Mouse (Mus musculus): Measurements from ENCODE around the gene Blvra.
A peak's percentile ranks its signal among the peaks of the same experiment; 100 is the strongest.
"Not testable (repeated sequence)": the region's sequence is repeated elsewhere in the genome, so short reads cannot be mapped to it uniquely, and the experiment has no call there.

Gene Blvra

GRCm38 (mm10) chr2:127070435-127070841 lies at the start of gene Blvra:
Gene Blvra, plus strand, starts transcription at chr2:127070665.
- DNase-seq (ENCODE audit: low spot score), result peak; percentile 90

DNA sequence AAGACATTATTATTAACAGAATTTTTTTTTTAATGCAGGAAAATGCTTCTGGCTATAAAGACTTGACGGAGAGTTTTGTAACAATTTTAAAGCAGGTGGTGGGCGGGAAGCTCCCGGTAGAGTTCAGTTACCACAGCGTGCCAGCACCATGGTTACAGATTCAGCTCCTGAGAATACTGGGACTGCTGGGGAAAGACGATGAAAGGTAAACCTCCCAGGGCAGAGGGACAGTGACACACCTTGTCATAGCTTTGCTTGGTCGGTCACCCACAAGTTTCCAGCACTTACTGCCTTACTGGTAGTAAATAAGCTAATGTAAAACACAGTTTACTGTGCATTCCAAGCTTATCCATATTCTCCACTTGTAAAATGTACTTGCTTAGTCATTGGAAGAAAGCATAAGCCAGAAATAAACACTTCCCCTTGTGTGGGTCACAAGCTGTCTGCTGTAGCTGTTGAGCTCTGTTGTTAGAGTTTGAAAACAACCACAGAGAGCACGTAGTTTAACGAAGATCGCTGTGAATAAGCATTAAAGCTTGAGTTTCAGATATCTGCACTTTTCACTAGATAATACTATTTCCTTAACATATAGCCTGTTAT lies 35.4 kb upstream of the Blvra start:
- no peak for DNase-seq (ENCODE audit: low spot score)

DNA sequence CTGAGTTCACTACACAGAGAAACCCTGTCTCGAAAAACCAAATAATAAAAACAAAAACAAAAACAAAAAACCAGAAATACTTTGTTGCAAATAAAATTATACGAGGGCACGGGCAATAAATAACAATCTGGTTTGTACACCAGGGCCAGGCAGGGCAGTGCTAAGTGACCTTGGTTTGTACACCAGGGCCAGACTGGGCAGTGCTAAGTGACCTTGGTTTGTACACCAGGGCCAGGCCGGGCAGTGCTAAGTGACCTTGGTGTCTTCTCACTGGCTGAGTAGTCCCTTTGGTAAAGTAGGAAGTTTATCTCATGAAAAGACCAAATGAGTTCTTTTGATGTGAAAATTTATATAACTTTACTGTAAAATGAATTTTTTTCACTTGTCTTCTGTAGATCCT lies 33.2 kb upstream of the Blvra start:
- DNase-seq (ENCODE audit: low spot score), result no peak

GRCm38 (mm10) chr2:127061471-127061870 lies 9.0 kb upstream of the Blvra start:
- DNase-seq (ENCODE audit: low spot score), result no peak

GRCm38 (mm10) chr2:127068806-127069205 lies 1.7 kb upstream of the Blvra start:
- no peak for DNase-seq (ENCODE audit: low spot score)

GRCm38 (mm10) chr2:127069781-127070434 lies 557 bp upstream of the Blvra start:
- no peak for DNase-seq (ENCODE audit: low spot score)

DNA sequence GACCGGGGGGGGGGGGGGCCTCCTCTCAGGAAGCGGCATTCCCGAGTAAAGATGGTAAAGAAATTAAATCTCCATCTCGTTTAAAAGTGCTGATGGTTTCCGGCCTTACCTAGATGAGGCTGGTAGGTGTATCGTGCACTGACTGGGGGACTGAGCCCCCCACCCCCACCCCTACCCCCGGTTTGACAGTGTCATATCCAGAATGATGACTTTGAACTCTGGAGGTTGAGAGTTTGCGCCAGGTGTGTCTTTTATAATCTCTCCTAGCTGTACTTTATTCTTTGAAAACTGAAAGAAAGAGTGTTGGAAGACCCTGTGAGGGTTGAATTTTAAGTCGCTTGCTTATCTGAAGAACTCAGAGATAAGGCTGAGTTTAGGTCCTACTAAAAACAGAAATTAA lies 414 bp downstream of the Blvra start:
- DNase-seq (ENCODE audit: low spot score), result no peak

DNA sequence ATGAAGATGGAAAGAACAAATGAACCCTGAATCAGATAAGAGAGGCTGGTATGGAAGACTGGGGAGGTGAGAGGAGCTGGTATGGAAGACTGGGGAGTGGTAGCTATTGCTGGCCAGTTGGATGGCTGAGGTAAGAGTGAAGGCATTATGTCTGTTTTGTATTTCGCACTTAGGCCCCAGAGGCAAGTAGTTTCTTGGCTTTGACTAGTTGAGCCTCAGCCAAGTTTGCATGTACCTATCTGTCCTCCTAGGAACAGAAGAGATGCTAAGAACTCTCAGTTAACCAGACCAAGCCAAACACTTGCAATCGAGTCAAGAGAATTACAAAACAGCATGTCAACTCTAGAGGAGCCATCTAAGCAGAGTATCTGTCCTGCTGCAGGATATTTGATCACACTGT lies 3.7 kb downstream of the Blvra start:
- DNase-seq (ENCODE audit: low spot score), result no peak

DNA sequence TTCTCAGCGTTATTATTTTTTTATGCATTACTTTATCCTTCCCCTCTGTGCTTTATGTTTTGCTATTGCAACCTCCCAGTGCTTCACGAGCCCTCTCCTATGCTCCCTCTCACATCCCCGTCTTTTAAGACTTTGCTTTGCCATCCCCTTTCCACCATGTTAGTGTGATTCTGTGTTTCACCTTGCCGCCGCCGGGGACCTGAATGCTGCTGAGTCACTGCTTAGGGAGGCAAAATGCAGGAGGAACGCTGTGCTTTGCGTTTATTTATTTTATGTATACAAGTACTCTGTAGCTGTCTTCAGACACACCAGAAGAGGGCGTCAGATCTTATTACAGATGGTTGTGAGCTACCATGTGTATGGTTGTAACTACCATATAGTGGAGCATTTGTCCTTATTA lies 7.1 kb downstream of the Blvra start:
- no peak for DNase-seq (ENCODE audit: low spot score)

DNA sequence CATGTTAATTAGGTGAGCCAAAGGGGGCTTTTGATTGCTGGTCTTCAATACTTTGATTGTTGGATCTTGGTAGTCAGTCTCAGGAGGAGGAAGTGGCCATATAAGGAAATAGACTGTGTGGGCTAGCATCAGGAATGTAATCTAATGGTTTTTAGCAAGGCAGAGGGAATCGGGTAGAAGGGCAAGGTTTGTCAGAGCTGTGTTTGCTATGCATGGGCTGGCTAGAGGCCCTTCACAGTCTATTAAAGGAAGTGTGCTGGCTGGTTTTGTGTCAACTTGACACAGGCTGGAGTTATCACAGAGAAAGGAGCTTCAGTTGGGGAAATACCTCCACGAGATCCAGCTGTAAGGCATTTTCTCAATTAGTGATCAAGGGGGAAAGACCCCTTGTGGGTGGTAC lies 8.6 kb downstream of the Blvra start:
- DNase-seq (ENCODE audit: low spot score), result not testable (repeated sequence)

- DNase-seq (ENCODE audit: low spot score), result no peak
These were observed 9.6 kb downstream of the Blvra start for GRCm38 (mm10) chr2:127079881-127080590.

- DNase-seq (ENCODE audit: low spot score), result peak; percentile 42
These were observed 10.2 kb downstream of the Blvra start for GRCm38 (mm10) chr2:127080591-127081218.

GRCm38 (mm10) chr2:127086235-127086634 lies 15.8 kb downstream of the Blvra start:
- DNase-seq (ENCODE audit: low spot score), result no peak

- DNase-seq (ENCODE audit: low spot score), result not testable (repeated sequence)
These were observed 19.7 kb downstream of the Blvra start for GRCm38 (mm10) chr2:127090151-127090550.

DNA sequence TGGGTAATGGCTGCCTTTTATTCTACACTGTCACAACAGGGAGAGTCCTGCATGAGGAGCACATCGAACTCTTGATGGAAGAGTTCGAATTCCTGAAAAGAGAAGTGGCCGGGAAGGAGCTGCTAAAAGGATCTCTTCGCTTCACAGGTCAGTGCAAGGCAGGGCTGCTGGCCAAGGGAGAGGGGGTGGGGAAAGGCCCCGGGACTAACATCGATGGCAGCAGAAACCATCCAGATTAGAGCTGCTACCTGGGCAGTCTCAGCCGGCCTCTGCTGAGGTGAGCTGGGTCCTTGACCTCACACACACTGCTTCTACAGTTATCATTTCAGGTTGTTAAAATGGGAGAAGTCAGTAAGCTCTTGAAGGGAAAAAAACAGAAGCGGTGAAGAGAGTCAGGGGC lies 21.5 kb downstream of the Blvra start:
- DNase-seq (ENCODE audit: low spot score), result no peak

- DNase-seq (ENCODE audit: low spot score), result no peak
These were observed 38.5 kb downstream of the Blvra start for GRCm38 (mm10) chr2:127108986-127109385.

GRCm38 (mm10) chr2:127121591-127122235 lies 51.2 kb downstream of the Blvra start:
- DNase-seq (ENCODE audit: low spot score), result no peak

DNA sequence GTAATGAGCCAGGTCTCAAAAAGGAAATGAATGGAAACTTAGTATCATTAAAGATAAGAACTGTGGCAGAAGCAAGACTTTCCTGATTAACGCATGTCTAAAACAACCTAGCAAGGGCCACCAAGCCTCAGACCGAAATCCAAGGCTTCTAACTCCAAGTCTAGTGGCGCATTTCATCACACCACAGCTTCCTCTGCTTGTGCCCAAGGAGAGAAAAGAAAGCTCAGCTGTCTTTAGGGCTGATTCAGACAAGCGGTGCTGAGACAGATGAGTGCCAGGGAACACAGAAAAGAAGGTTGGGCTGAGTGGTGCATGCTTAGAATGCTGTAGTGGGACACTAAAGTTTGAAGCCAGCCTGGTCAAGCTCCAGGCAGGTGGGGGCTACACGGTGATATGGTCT lies 58.5 kb downstream of the Blvra start:
- DNase-seq (ENCODE audit: low spot score), result no peak

- DNase-seq (ENCODE audit: low spot score), result no peak
These were observed 60.9 kb downstream of the Blvra start for GRCm38 (mm10) chr2:127131353-127131752.

DNA sequence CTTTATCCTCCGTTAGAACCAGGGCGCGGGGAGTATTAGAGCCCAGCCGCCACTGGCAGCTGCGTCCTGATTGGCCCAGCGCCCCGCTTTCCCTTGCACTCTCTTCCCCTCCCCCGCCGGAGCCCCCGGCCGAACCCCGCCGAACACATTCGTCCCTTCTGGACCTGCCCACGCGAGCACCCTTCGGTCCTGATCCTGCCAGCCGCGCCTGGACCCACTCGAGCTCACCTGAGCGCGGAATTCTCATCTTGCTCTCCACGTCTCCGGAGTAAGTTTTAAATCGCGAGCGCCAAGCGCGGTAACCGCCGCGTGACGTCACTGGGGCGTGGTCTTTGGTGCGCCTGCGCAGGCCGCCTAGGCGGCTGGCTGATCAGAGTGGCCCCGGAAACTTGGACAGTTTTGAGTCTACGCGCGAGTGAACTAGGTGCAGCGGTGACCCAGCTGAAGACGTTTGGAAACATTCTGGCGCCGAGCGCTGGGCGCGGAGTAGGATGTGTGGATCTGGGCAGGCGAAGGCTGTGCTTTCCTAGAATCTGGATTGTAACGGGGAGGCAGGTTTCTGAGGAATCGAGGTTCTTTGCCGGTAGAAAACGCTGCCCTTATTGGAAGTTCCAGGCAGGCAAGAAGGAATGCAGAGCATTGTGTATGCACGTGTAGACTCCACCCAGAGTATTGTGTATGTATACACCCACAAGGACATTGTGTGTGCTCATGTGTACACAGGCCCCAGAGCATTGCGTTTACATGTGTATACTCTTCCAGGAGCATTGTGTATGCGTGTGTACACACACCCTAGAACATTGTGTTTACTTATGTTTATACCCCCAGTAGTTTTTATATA lies 63.4 kb downstream of the Blvra start, which contains the start of gene Ncaph:
Gene Ncaph (minus strand): TSS at position 334 of the 841 bp plus-strand sequence.
- peak; percentile 90 for DNase-seq (ENCODE audit: low spot score)

DNA sequence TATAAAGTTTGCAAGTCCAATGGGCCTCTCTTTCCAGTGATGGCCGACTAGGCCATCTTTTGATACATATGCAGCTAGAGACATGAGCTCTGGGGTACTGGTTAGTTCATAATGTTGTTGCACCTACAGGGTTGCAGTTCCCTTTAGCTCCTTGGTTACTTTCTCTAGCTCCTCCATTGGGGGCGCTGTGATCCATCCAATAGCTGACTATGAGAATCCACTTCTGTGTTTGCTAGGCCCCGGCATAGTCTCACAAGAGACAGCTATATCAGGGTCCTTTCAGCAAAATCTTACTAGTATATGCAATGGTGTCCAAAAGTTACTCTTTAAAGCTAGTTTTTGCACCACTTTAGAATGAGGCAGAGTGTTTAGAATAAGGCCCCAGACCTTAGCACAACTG lies 64.8 kb downstream of the Blvra start:
- DNase-seq (ENCODE audit: low spot score), result not testable (repeated sequence)
